Mouse (Mus musculus) T-helper 17 cell (primary cell): ENCODE measurements around the gene Gm3573.

ENCODE experiments used
- in situ Hi-C, 2 experiments: fragments of 300-600 bp; cut with MboI, MseI; formaldehyde crosslinking; loops; 1 replicate in 1 of 2; 2 replicates in 1 of 2; pipeline ENCODE4 v1.15.1; 2025; ENCODE audit warnings: high pct_unique_total_duplicates in 2 of 2

Gene Gm3573

DNA sequence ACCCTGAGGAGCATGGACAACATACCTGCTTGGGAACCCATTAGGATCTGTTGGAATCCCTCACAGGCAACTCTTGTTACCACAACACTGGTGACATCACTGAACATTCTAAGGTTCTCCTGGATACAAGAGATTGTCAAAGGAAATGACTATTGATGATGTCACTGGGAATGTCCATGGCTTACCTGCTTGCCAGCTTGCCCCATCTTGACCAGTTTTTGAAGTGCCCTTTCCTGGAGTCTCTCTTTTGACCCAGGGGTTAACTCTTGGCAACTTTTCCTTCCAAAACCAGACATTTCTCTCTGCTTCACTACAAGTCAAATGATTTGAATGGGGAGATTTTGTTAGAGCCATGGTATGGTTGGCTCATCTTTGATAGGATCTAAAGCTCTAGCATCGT is at the start of gene Gm3573:
Gm3573 (minus strand) TSS at position 101 of the 400 bp plus-strand sequence.
- in situ Hi-C loops = loop anchor here in 1 of 2 experiments (25.0 kb wide), 1 partner anchor 553 kb away; the partner anchor contains the start of gene Gm3676

DNA sequence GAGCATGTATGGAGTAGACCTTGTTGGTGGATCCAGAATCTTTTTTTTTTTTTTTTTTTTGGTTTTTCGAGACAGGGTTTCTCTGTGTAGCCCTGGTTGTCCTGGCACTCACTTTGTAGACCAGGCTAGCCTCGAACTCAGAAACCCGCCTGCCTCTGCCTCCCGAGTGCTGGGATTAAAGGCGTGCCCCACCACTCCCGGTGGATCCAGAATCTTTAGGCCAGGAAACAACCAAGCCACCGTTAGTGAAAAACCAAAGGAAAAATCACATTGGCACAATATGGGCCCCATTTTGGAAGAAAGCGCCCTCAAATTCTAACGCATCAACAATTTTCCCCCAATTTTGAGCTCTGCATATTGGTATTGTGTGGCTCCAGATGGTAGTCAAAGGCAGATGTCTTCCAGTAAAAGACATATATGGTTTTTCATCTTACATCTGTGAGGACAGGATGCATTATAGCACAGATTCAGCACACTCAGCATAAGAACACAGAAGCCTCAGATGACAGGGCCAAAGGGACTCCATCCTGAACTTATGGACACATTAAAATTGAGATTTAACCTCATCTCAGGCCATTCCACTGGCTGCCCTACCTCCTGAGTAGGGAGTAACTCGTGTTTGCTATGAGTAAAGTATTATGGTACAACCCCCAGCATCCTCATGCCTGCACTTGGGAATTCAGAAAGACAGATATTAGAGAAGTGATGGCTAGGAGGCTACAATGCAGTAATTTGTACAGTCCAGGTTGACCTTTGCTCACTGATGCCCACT is 26.4 kb upstream of the Gm3573 start:
- in situ Hi-C loops = loop anchor here (5.0 to 10.0 kb wide), 3 partner anchors 338 to 705 kb away; no protein-coding TSS in a partner anchor

DNA sequence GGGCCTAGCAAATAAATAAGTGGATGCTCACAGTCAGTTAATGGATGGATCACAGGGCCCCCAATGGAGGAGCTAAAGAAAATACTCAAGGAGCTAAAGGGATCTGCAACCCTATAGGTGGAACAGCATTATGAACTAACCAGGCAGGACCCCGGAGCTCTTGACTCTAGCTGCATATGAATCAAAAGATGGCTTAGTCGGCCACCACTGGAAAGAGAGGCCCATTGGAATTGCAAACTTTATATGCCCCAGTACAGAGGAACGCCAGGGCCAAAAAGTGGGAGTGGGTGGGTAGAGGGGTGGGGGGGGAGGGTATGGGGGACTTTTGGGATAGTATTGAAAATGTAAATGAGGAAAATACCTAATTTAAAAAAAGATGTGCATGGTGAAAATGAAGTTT is 6.7 kb downstream of the Gm3573 start:
- in situ Hi-C loops = loop anchor here (5.0 to 25.0 kb wide), 8 partner anchors 207 to 1421 kb away; partner anchors contain the start of genes Gm10375 (in 1 of the 2), Gm10377 (in 1 of the 2) and Gm3676 (in 1 of the 2)

DNA sequence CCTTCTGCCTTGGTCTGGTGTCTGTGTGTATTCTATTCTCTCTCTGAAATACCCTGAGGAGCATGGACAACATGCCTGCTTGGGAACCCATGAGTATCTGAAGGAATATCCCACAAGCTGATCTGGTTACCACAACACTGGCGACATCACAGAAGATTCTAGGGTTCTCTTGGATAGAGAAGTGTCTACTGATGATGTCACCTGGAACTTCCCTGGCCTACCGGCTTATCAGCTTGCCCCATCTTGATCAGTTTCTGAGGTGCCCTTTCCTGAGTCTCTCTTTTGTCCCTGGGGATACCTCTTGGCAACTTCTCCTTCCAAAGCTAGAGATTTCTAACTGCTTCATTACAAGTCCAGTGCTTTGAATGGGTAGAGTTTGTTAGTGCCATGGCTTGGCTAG is 28.1 kb downstream of the Gm3573 start, which contains the start of gene Gm17027:
Gm17027 (minus strand) TSS at position 101 of the 400 bp plus-strand sequence.
- in situ Hi-C loops = loop anchor here (5.0 to 25.0 kb wide), 2 partner anchors 600 to 710 kb away; partner anchors contain the start of genes Gm3015 (in 1 of the 2) and Gm7954 (in 1 of the 2)
